Mouse (Mus musculus) neural tube, embryonic 15.5 days (tissue): ENCODE results near the gene Gtsf1. TPM values are rescaled to one million over a fixed set of nuclear protein-coding genes. Genes with fewer than 3 reads are reported as not detected.

Experiments
- ATAC-seq: fragments of 200-750 bp; cut with Nextera tagmentation; 2 replicates; pipeline ENCODE4 v1.8.0; 2017; ENCODE audit warnings: mild to moderate bottlenecking, moderate TSS enrichment, moderate library complexity; ENCODE audit not compliant: low FRiP score
- H3K27ac ChIP-seq: fragments of 300-500 bp; sonication (generic); replicated peaks from 2 replicates; pipeline ENCODE4 v1.5.1; 2015; ENCODE audit warnings: mild to moderate bottlenecking, inconsistent platforms
- H3K27me3 ChIP-seq: fragments of 300-500 bp; sonication (generic); replicated peaks from 2 replicates; pipeline ENCODE4 v1.6.1; 2015; ENCODE audit warnings: inconsistent platforms
- H3K36me3 ChIP-seq: fragments of 300-500 bp; sonication (generic); 2 replicates; pipeline ENCODE4 v1.6.1; 2015; ENCODE audit warnings: inconsistent platforms
- H3K4me1 ChIP-seq: fragments of 300-500 bp; sonication (generic); 2 replicates; pipeline ENCODE4 v1.6.1; 2015; ENCODE audit warnings: inconsistent platforms
- H3K4me2 ChIP-seq: fragments of 300-500 bp; sonication (generic); 2 replicates; pipeline ENCODE4 v1.6.1; 2015; ENCODE audit warnings: inconsistent platforms, mild to moderate bottlenecking, moderate library complexity
- H3K4me3 ChIP-seq: fragments of 300-500 bp; sonication (generic); replicated peaks from 2 replicates; pipeline ENCODE4 v1.5.1; 2015; ENCODE audit warnings: mild to moderate bottlenecking, inconsistent platforms
- H3K9ac ChIP-seq: fragments of 300-500 bp; sonication (generic); replicated peaks from 2 replicates; pipeline ENCODE4 v1.6.1; 2015; ENCODE audit warnings: mild to moderate bottlenecking, inconsistent platforms
- H3K9me3 ChIP-seq: fragments of 300-500 bp; sonication (generic); replicated peaks from 2 replicates; pipeline ENCODE4 v1.6.1; 2016; ENCODE audit warnings: inconsistent platforms
- WGBS: fragments of 180-500 bp; shearing (Covaris S2); methylation state at CpG from one replicate; pipeline ENCODE4 v1.1.7; 2015; ENCODE audit warnings: mixed read lengths; 5-methylcytosine and 5-hydroxymethylcytosine counted together
- polyA plus RNA-seq: library from polyadenylated mRNA; unstranded; fragments of >200 nt; fragmentation: Nextera tagmentation; extraction: Ambion mirVana; gene quantifications from 2 replicates; pipeline ENCODE4 v1.2.1, GENCODE M21; 2015

Gene Gtsf1
- polyA plus RNA-seq, 1 experiment from 2014 or later = not detected

GRCm38 (mm10) chr15:103362950-103363349, 67.3 kb downstream of the Gtsf1 start:
- no peak overlapping the region for H3K27ac ChIP-seq
- H3K9me3 ChIP-seq = no peaks in the 10 kb centered on the region
- peaks cover 27% of the 10 kb centered on the region for H3K4me1 ChIP-seq
- H3K9ac ChIP-seq = no peak overlapping the region
- H3K4me2 ChIP-seq = no peak overlapping the region
- no peak for ATAC-seq
- peaks cover 19% of the 10 kb centered on the region for H3K27me3 ChIP-seq
- H3K36me3 ChIP-seq = no peaks in the 10 kb centered on the region
- no peak overlapping the region for H3K4me3 ChIP-seq
- WGBS = 94% methylated on average over 3 of the region's 3 CpGs

GRCm38 (mm10) chr15:103362333-103362732, 67.9 kb downstream of the Gtsf1 start:
- H3K27ac ChIP-seq = no peak overlapping the region
- H3K27me3 ChIP-seq = peaks cover 15% of the 10 kb centered on the region
- H3K9me3 ChIP-seq = no peaks in the 10 kb centered on the region
- H3K36me3 ChIP-seq = no peaks in the 10 kb centered on the region
- H3K9ac ChIP-seq = no peak overlapping the region
- H3K4me1 ChIP-seq = peaks cover 27% of the 10 kb centered on the region
- H3K4me2 ChIP-seq = no peak overlapping the region
- WGBS = 90% methylated on average over 6 of the region's 7 CpGs
- no peak overlapping the region for H3K4me3 ChIP-seq
- no peak for ATAC-seq

DNA sequence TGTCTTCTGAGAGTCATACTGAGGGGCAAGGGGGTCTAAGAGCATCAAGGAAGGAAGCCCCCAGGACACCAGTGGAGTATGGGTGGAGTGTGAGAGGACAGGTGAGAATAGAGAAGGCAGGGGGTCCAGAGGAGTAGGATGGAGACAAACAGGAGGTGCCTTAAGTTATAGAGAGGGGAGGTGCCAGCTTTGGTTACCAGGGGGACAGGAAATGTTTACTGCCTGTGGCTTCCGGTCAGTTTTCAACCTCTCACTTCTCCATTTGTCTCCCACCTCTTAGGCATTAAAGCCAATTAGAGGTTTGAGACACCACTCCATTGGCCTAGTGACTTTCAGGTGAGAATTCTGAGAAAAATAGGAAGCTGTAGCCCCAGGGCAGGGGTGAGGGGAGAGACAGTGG, 69.0 kb downstream of the Gtsf1 start:
- 70% methylated on average over 1 of the region's 1 CpGs for WGBS
- Histone ChIP-seq H3K4me1 (peaks cover 19% of the 10 kb centered on the region), H3K4me2 (no peak overlapping the region), H3K9ac (no peak overlapping the region), H3K27me3 (peaks cover 8% of the 10 kb centered on the region; the same call in 1 of the 2 replicates), H3K9me3 (no peaks in the 10 kb centered on the region), H3K4me3 (no peak overlapping the region), H3K27ac (no peak overlapping the region), H3K36me3 (no peaks in the 10 kb centered on the region)
- no peak for ATAC-seq

GRCm38 (mm10) chr15:103359869-103360602, 70.2 kb downstream of the Gtsf1 start:
- 90% methylated on average over 5 of the region's 5 CpGs for WGBS
- Histone ChIP-seq H3K9me3 (no peaks in the 10 kb centered on the region), H3K36me3 (no peaks in the 10 kb centered on the region), H3K4me2 (no peak overlapping the region), H3K9ac (no peak overlapping the region), H3K4me1 (peaks cover 8% of the 10 kb centered on the region; the same call in 1 of the 2 replicates), H3K27me3 (0 out of 2 replicates have a peak, but pooled peaks cover 2% of the 10 kb centered on the region), H3K4me3 (no peak overlapping the region), H3K27ac (no peak overlapping the region)
- no peak for ATAC-seq

DNA sequence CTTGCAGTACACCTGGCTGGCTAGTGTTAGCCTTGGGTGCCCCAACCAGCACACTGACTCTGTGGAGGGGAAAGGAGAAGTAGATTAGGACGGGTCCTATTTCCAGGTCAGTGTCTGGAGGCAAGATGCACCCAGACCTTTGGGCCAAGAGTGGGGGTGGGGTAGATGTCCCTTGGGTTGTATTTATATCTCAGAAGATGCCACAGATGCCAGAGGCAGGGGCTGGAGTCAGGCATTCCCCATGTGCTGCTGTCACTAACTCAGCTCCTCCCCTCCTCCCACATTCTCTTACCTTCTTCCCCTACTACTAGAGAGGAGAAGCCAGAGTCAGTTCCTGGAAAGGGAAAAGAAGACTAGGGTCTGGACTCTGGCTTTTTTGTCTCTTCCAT, 71.2 kb downstream of the Gtsf1 start:
- Histone ChIP-seq H3K9ac (no peak overlapping the region), H3K4me2 (no peak overlapping the region), H3K36me3 (no peaks in the 10 kb centered on the region), H3K4me3 (no peak overlapping the region), H3K4me1 (peaks cover 8% of the 10 kb centered on the region; the same call in 1 of the 2 replicates), H3K27ac (no peak overlapping the region), H3K27me3 (no peaks in the 10 kb centered on the region), H3K9me3 (no peaks in the 10 kb centered on the region)
- no peak for ATAC-seq
- 79% methylated on average over 1 of the region's 1 CpGs for WGBS

DNA sequence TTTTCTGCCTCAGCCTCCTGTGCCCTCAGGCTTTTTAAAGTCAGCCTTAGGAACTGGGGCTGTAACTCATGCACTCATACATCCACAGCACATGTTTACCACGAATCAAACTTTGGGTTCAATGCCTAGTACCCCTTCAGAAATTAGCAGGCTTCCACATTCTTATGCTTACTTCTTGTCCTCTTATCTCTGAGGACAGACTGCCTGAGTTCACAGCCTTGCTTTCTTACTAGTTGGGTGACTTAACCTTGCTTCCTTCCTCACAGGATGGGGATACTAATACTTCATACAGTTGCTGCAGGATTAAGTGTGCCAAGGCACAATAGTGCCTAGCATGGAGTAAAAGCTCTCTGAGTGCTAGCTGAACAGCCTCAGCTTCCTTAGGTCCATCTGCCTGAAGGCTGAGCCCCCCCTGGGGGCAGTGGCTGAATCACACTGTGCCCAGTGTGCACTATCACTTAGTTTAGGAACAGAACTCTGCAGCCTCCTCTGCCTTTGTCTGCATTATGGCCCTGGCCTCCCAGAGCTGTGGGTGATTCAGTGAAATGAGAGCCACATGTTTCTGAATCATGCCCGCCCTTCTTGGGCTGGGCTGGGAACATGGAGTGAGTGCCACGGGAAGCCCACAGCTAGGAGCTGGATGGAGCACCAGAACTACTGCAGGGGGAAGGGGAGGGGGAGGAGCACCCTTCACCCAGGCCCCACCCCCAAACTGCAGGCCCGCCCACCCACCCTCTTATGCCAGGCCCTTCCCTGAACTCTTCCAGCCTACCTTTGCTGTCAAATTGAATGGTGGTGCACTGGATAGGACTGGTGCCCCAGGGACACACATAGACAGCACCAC, 71.8 kb downstream of the Gtsf1 start:
- H3K4me2 ChIP-seq = no peak overlapping the region
- H3K27me3 ChIP-seq = no peaks in the 10 kb centered on the region
- H3K9ac ChIP-seq = no peak overlapping the region
- no peaks in the 10 kb centered on the region for H3K36me3 ChIP-seq
- WGBS = 30% methylated on average over 4 of the region's 4 CpGs
- H3K4me1 ChIP-seq = peaks cover 8% of the 10 kb centered on the region; the same call in 1 of the 2 replicates
- ATAC-seq = 0 out of 2 replicates have a peak, but pooled peaks have one; percentile 25
- no peak overlapping the region for H3K4me3 ChIP-seq
- no peaks in the 10 kb centered on the region for H3K9me3 ChIP-seq
- no peak overlapping the region for H3K27ac ChIP-seq

DNA sequence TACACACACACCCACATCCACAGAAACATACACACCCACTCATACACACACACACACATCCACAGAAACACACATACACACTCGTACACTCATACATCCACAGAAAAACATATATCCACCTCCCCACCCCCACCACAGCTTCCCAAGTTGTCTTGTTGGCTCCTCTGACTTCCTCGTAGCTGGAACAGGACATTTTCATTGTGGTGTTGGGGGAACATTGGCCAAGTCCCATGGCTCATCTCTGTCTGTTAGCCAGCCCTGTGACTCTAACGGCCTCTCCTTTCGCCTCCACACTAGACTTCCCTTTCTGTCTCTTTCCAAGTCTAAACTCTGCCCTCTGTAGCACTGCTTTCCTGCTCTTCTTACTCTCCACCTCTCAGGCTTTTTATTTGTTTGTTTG, 72.5 kb downstream of the Gtsf1 start:
- no peak for ATAC-seq
- Histone ChIP-seq H3K9me3 (no peaks in the 10 kb centered on the region), H3K4me3 (no peak overlapping the region), H3K4me2 (no peak overlapping the region), H3K27ac (no peak overlapping the region), H3K27me3 (no peaks in the 10 kb centered on the region), H3K4me1 (peaks cover 8% of the 10 kb centered on the region; the same call in 1 of the 2 replicates), H3K9ac (no peak overlapping the region), H3K36me3 (no peaks in the 10 kb centered on the region)
- WGBS = 90% methylated on average over 4 of the region's 4 CpGs

DNA sequence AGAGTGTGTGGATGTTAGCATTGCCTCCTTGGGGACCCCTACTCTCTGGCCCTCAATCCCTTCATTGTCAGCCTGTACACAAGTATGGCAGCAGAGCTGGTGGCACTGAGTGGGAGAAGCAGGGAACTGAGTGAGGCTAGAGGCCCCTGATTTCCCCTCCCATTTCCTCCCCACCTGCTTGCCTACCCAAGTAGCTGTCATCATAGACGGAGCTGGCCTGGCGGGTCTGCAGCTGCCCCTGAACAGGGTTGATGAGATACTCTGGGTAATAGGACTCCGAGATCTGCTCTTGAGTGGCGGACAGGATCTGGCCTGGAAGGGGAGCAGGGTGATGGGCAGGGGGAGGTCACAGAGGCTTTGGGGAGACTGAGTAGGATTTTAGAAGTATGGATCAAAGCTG, 74.1 kb downstream of the Gtsf1 start:
- Histone ChIP-seq H3K27me3 (no peaks in the 10 kb centered on the region), H3K36me3 (no peaks in the 10 kb centered on the region), H3K4me3 (no peak overlapping the region), H3K9me3 (no peaks in the 10 kb centered on the region), H3K4me2 (no peak overlapping the region), H3K9ac (no peak overlapping the region), H3K4me1 (peaks cover 8% of the 10 kb centered on the region; the same call in 1 of the 2 replicates), H3K27ac (no peak overlapping the region)
- 92% methylated on average over 4 of the region's 4 CpGs for WGBS
- no peak for ATAC-seq

DNA sequence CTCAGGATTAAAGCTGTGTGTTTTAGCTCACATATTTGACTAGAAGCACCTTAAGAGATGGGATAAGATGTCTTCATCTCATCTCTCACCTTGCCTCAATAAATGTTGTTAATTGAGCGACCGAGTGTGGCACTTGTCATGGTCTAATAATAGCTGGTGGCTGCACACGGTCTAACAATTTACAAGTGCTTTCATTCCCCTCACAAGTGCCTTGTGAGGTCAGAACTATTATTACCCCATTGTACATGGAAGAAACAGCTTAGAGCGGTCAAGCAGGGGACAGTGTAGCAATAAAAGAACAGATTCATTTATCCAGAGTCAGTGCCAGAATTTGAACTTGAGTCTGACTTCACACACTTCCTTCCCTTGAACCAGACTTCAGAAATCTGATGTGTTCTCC, 74.8 kb downstream of the Gtsf1 start:
- Histone ChIP-seq H3K4me1 (peaks cover 8% of the 10 kb centered on the region; the same call in 1 of the 2 replicates), H3K27ac (no peak overlapping the region), H3K36me3 (no peaks in the 10 kb centered on the region), H3K4me3 (no peak overlapping the region), H3K4me2 (no peak overlapping the region), H3K27me3 (no peaks in the 10 kb centered on the region), H3K9ac (no peak overlapping the region), H3K9me3 (no peaks in the 10 kb centered on the region)
- WGBS = 70% methylated on average over 4 of the region's 4 CpGs
- no peak for ATAC-seq

- Histone ChIP-seq H3K4me3 (no peak overlapping the region), H3K27me3 (no peaks in the 10 kb centered on the region), H3K4me1 (peaks cover 8% of the 10 kb centered on the region; the same call in 1 of the 2 replicates), H3K4me2 (no peak overlapping the region), H3K9ac (no peak overlapping the region), H3K36me3 (no peaks in the 10 kb centered on the region), H3K27ac (no peak overlapping the region), H3K9me3 (no peaks in the 10 kb centered on the region)
- 94% methylated on average over 2 of the region's 2 CpGs for WGBS
- ATAC-seq = no peak
Observed at GRCm38 (mm10) chr15:103354690-103355089, 75.6 kb downstream of the Gtsf1 start.

GRCm38 (mm10) chr15:103353511-103354256, 76.6 kb downstream of the Gtsf1 start:
- H3K27ac ChIP-seq = no peak overlapping the region
- ATAC-seq = peak; percentile 42; the same call in 1 of the 2 replicates
- no peak overlapping the region for H3K4me2 ChIP-seq
- no peaks in the 10 kb centered on the region for H3K27me3 ChIP-seq
- peaks cover 4% of the 10 kb centered on the region; the same call in 1 of the 2 replicates for H3K4me1 ChIP-seq
- no peaks in the 10 kb centered on the region for H3K36me3 ChIP-seq
- 92% methylated on average over 11 of the region's 11 CpGs for WGBS
- H3K4me3 ChIP-seq = no peak overlapping the region
- H3K9me3 ChIP-seq = no peaks in the 10 kb centered on the region
- no peak overlapping the region for H3K9ac ChIP-seq
